21 mouse cellular contexts compared by ENCODE assay signal in genomic region chr12:35248476-35248875, GRCm38 (mm10).
DNase-seq lines count a peak whose midpoint lies in the region; ATAC-seq and TF ChIP-seq lines count a peak whose summit lies in the region.
"Had no signal": no experiment of that assay in that cellular context is flagged by ENCODE, and none has a peak within 500 bp of the region (broad histone marks: within the 10 kb centered on the region; RNA-seq: fewer than 3 reads in every experiment).

No protein-coding gene starts in this region.

- 61% methylated on average over 5 of the region's 5 CpGs for WGBS in intestine, embryonic 15.5 days
- WGBS in intestine, postnatal 0 days, result 45% methylated on average over 5 of the region's 5 CpGs
- 60% methylated on average over 5 of the region's 5 CpGs for WGBS in intestine, embryonic 16.5 days

- H3K27ac ChIP-seq in intestine, embryonic 15.5 days, result no peak overlapping the region
- no peak overlapping the region for H3K27ac ChIP-seq in intestine, postnatal 0 days (ENCODE audit: low read depth, low read length)
- peak overlapping the region; percentile 99; the same call in 1 of the 2 replicates for H3K27ac ChIP-seq in embryonic fibroblast, embryonic 13.5 days (ENCODE audit: insufficient read depth, low read length)
- no peak overlapping the region for H3K27ac ChIP-seq in intestine, embryonic 16.5 days (ENCODE audit: low read length)

- ATAC-seq in intestine, embryonic 15.5 days, result peak; percentile 82
- no peak for ATAC-seq in intestine, postnatal 0 days
- ATAC-seq in intestine, embryonic 16.5 days, result peak; percentile 78
- ATAC-seq: activated CD4-positive, CD25-positive, alpha-beta regulatory T cell, adult 4 months; CD4-positive, CD25-positive, alpha-beta regulatory T cell, adult 4 months; Patski had no signal

- H3K36me3 ChIP-seq in intestine, embryonic 15.5 days, result no peaks in the 10 kb centered on the region
- H3K36me3 ChIP-seq in intestine, postnatal 0 days (ENCODE audit: control insufficient read depth, insufficient read depth), result no peaks in the 10 kb centered on the region
- no peaks in the 10 kb centered on the region for H3K36me3 ChIP-seq in intestine, embryonic 16.5 days (ENCODE audit: control insufficient read depth, insufficient read depth, low read length)
- H3K36me3 ChIP-seq: G1E had no signal

- H3K4me2 ChIP-seq in intestine, embryonic 15.5 days (replicated peaks), result no peak overlapping the region
- no peak overlapping the region for H3K4me2 ChIP-seq in intestine, postnatal 0 days (replicated peaks; ENCODE audit: low read depth)
- no peak overlapping the region for H3K4me2 ChIP-seq in intestine, embryonic 16.5 days (ENCODE audit: low read depth, low read length)

- no peaks in the 10 kb centered on the region for H3K4me1 ChIP-seq in intestine, embryonic 15.5 days (replicated peaks)
- no peaks in the 10 kb centered on the region for H3K4me1 ChIP-seq in intestine, postnatal 0 days (replicated peaks; ENCODE audit: control insufficient read depth, insufficient read depth, low read length)
- H3K4me1 ChIP-seq in embryonic fibroblast, embryonic 13.5 days (ENCODE audit: control insufficient read depth, insufficient read depth, low read length), result peaks cover 2% of the 10 kb centered on the region; the same call in 1 of the 2 replicates
- H3K4me1 ChIP-seq in intestine, embryonic 16.5 days (ENCODE audit: control insufficient read depth, insufficient read depth, low read length), result no peaks in the 10 kb centered on the region

- H3K9ac ChIP-seq in intestine, embryonic 15.5 days, result no peak overlapping the region
- no peak overlapping the region for H3K9ac ChIP-seq in intestine, postnatal 0 days (ENCODE audit: low read depth, low read length)
- no peak overlapping the region for H3K9ac ChIP-seq in intestine, embryonic 16.5 days (ENCODE audit: low read depth, low read length)

- H3K27me3 ChIP-seq in intestine, embryonic 15.5 days (replicated peaks), result no peaks in the 10 kb centered on the region
- H3K27me3 ChIP-seq in intestine, postnatal 0 days (replicated peaks; ENCODE audit: control insufficient read depth, insufficient read depth, low read length), result no peaks in the 10 kb centered on the region
- H3K27me3 ChIP-seq in intestine, embryonic 16.5 days (replicated peaks; ENCODE audit: control insufficient read depth, insufficient read depth, low read length), result no peaks in the 10 kb centered on the region
- H3K27me3 ChIP-seq: CH12.LX, Patski had no signal

- DNase-seq in adrenal gland, adult 8-10 months, result no peak
- no peak for DNase-seq in embryo, embryonic 9.5 days (ENCODE audit: extremely low spot score)
- DNase-seq: adrenal gland, adult 2 months; adrenal gland, postnatal 10 days; adrenal gland, postnatal 14 days; adrenal gland, postnatal 25 days; adrenal gland, postnatal 36 days; B cell, adult 2 months; cerebellum, adult 11 months; cerebellum, adult 11-12 months; cerebellum, adult 18-20 months; cerebellum, adult 2 months had no signal

- no peaks in the 10 kb centered on the region for H3K9me3 ChIP-seq in intestine, embryonic 15.5 days
- H3K9me3 ChIP-seq in intestine, postnatal 0 days (ENCODE audit: control insufficient read depth), result no peaks in the 10 kb centered on the region
- H3K9me3 ChIP-seq in intestine, embryonic 16.5 days (ENCODE audit: control insufficient read depth, low read length), result no peaks in the 10 kb centered on the region

- no peak for TF ChIP-seq CTCF in intestine, postnatal 0 days (IDR thresholded peaks at IDR 0.05; ENCODE audit: low read depth)
- TF ChIP-seq CTCF in embryonic fibroblast, embryonic 13.5 days (IDR thresholded peaks at IDR 0.05; ENCODE audit: borderline replicate concordance, insufficient read depth, low read length), result no peak

- TF ChIP-seq POLR2A in embryonic fibroblast, embryonic 13.5 days (IDR thresholded peaks at IDR 0.05; ENCODE audit: low read depth, low read length), result no peak

- no peak overlapping the region for H3K4me3 ChIP-seq in intestine, embryonic 15.5 days (replicated peaks)
- H3K4me3 ChIP-seq in intestine, postnatal 0 days (ENCODE audit: low read depth, low read length), result no peak overlapping the region
- H3K4me3 ChIP-seq in embryonic fibroblast, embryonic 13.5 days (ENCODE audit: insufficient read depth, low read length), result no peak overlapping the region
- H3K4me3 ChIP-seq in intestine, embryonic 16.5 days (ENCODE audit: low read length), result no peak overlapping the region
